Mouse (Mus musculus): ENCODE results near the gene Mybbp1a. TPM values are rescaled to one million over a fixed set of nuclear protein-coding genes. Genes with fewer than 3 reads are reported as not detected.

Mybbp1a gene
- polyA plus RNA-seq (2015; fragmentation: Nextera tagmentation; extraction: Ambion mirVana), result 144 and 159 TPM in 2 replicates

DNA sequence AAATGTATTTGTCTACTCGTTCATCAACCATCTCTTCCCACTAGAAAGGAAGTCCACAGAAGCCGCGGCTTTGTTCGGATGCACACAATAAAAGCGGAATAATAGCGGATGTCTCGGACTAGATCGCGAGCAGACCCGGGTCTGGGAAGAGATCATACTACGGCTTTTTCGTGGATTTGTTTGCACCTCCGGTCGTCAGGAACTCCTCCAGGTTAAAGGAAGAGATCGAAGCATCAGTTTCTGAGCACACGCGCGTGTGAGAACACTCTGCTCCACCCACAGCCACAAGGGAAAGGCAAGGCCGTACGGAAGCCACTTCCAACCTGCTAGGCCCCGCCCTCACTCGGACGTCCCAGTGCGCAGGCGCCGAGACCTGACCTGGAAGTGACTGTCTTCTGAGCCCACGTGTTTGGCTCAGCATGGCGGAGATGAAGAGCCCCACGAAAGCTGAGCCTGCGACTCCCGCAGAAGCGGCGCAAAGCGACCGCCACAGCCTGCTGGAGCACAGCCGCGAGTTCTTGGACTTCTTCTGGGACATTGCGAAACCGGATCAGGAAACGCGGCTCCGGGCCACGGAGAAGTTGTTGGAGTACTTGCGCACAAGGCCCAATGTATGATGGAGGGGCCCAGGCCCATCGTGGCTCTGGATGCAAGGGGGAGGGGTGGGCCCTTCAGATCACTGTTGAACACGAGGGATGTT, at the start of gene Mybbp1a:
TSS of gene Mybbp1a (plus strand) at position 391 of the 700 bp plus-strand sequence.
- ATAC-seq (ENCODE audit: insufficient read depth, low FRiP score, low read depth), result peak; percentile 93
- WGBS, result under 1% methylated on average over 46 of the region's 46 CpGs
- Histone ChIP-seq H3K9ac (peak within 1 kb of the TSS; percentile 58), H3K36me3 (peaks cover 34% of the 10 kb centered on the region), H3K4me1 (peaks cover 9% of the 10 kb centered on the region; the same call in 1 of the 2 replicates), H3K27me3 (replicated peaks) (no peaks in the 10 kb centered on the region), H3K4me3 (replicated peaks) (peak within 1 kb of the TSS; percentile 69), H3K27ac (peak within 1 kb of the TSS; percentile 92), H3K9me3 (no peaks in the 10 kb centered on the region), H3K4me2 (peak within 1 kb of the TSS; percentile 76)

DNA sequence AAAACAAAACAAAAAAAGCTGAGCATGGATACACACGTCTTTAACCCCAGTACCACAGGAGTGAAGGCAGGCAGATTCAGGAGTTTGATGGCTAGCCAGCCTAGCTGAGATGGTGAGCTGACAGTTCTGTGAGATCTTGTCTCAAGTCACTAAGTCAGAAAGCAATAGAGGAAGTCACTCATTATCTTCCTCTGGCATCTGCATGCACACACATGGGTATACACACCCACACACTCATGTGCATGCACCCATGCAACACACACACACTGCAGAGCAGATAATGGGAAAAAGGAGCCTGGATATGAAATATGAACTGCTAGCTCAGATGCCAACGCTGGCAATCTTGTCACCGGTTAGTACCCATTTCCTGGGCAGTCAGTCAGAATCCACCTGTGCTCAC, 47.9 kb upstream of the Mybbp1a start:
- Histone ChIP-seq H3K4me2 (no peak overlapping the region), H3K9me3 (no peaks in the 10 kb centered on the region), H3K4me1 (peaks cover 31% of the 10 kb centered on the region), H3K36me3 (no peaks in the 10 kb centered on the region), H3K27ac (no peak overlapping the region), H3K9ac (no peak overlapping the region), H3K27me3 (replicated peaks) (no peaks in the 10 kb centered on the region), H3K4me3 (replicated peaks) (no peak overlapping the region)
- 78% methylated on average over 3 of the region's 3 CpGs for WGBS
- no peak for ATAC-seq (ENCODE audit: insufficient read depth, low FRiP score, low read depth)

DNA sequence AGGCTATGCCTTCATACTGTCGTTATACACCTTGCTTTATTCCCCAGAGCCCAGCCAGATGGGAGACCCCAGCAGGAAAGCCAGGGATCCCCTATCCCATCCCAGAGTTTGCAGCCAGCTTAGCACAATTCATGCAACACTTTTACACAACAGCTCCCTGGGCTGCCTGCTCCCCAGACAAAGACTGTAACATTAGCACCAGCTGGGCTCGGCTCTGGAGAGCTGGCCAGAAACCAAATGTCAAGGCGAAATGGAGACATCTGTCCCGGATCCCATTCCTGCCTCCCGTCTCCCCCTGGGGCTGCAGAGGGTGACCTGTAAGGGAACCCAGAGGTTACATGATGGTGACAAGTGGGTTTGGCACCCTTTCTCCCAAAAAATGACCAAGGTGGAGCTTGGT, 47.5 kb upstream of the Mybbp1a start:
- H3K36me3 ChIP-seq, result no peaks in the 10 kb centered on the region
- peaks cover 31% of the 10 kb centered on the region for H3K4me1 ChIP-seq
- ATAC-seq (ENCODE audit: insufficient read depth, low FRiP score, low read depth), result no peak
- H3K9me3 ChIP-seq, result no peaks in the 10 kb centered on the region
- no peak overlapping the region for H3K9ac ChIP-seq
- 35% methylated on average over 5 of the region's 5 CpGs for WGBS
- no peak overlapping the region for H3K27ac ChIP-seq
- H3K4me3 ChIP-seq (replicated peaks), result no peak overlapping the region
- no peaks in the 10 kb centered on the region for H3K27me3 ChIP-seq (replicated peaks)
- no peak overlapping the region for H3K4me2 ChIP-seq

DNA sequence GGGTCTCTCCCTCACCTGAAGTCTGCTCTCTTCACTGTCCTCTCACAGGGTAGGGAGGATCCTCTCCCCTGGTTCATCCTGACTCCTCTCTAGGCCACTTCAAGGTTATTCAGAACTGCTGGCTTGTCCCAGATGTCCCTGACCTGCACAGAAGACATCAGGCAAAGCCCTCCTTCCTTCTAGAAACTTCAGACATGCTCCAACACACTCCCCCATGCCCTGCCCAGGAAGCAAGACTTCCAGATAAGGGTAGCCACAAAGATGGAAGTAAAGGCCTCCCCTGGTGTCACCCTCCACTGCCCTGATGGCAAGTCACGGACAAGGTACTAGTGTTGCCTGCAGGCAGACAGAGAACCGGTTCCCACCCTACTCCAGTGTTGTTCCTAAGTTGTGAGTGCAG, 46.5 kb upstream of the Mybbp1a start:
- no peak overlapping the region for H3K9ac ChIP-seq
- H3K27me3 ChIP-seq (replicated peaks), result no peaks in the 10 kb centered on the region
- WGBS, result 83% methylated on average over 2 of the region's 2 CpGs
- H3K36me3 ChIP-seq, result peaks cover 9% of the 10 kb centered on the region
- no peak for ATAC-seq (ENCODE audit: insufficient read depth, low FRiP score, low read depth)
- no peaks in the 10 kb centered on the region for H3K9me3 ChIP-seq
- H3K27ac ChIP-seq, result no peak overlapping the region
- H3K4me3 ChIP-seq (replicated peaks), result no peak overlapping the region
- H3K4me1 ChIP-seq, result peaks cover 31% of the 10 kb centered on the region
- no peak overlapping the region for H3K4me2 ChIP-seq

DNA sequence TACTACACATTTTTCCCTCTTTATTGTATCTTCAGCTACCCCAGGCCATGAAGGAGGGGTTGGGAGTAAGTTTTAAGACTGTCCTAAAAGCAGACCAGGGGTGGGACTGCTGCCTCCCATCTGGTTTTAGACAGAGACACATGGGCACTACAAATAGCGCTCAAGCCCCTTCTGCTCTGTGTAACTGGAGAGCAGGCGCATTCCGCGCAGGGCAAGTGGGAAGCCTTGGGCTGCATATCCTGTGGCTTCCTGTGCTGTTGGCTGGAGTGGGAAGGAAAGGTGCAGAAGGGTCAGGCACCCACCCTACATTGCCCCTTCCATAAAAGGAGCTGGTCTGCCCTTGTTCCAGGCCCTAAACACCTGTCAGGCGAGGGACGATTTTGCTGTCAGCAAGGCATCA, 45.5 kb upstream of the Mybbp1a start:
- no peak overlapping the region for H3K4me2 ChIP-seq
- H3K36me3 ChIP-seq, result peaks cover 16% of the 10 kb centered on the region
- WGBS, result 68% methylated on average over 6 of the region's 6 CpGs
- H3K4me1 ChIP-seq, result peaks cover 31% of the 10 kb centered on the region
- no peaks in the 10 kb centered on the region for H3K27me3 ChIP-seq (replicated peaks)
- no peaks in the 10 kb centered on the region for H3K9me3 ChIP-seq
- H3K27ac ChIP-seq, result no peak overlapping the region
- H3K4me3 ChIP-seq (replicated peaks), result no peak overlapping the region
- ATAC-seq (ENCODE audit: insufficient read depth, low FRiP score, low read depth), result no peak
- no peak overlapping the region for H3K9ac ChIP-seq

DNA sequence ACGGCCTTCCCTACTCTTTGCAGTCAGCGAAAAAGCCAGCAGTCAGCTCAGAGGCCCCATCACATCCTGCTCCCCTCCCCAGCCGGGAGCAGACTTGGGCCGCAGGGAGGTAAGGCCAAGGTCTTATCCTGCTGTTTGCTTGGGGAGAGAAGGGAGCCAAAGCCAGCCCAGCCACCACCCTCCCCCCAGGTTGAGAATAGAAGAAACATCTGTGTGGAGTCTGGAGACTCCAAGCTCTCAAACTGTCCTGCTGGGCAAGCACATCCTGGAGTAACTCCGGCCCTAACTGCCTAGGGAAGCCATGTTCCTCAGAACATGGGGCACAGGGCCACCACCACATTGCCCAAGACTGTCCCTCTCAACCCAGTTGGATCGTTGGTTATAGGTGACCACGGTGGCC, 44.5 kb upstream of the Mybbp1a start:
- Histone ChIP-seq H3K27me3 (replicated peaks) (no peaks in the 10 kb centered on the region), H3K9me3 (no peaks in the 10 kb centered on the region), H3K4me1 (peaks cover 31% of the 10 kb centered on the region), H3K27ac (peak overlapping the region; percentile 78), H3K4me2 (no peak overlapping the region), H3K9ac (no peak overlapping the region), H3K36me3 (peaks cover 16% of the 10 kb centered on the region), H3K4me3 (replicated peaks) (no peak overlapping the region)
- ATAC-seq (ENCODE audit: insufficient read depth, low FRiP score, low read depth), result peak; percentile 61
- 46% methylated on average over 7 of the region's 7 CpGs for WGBS

DNA sequence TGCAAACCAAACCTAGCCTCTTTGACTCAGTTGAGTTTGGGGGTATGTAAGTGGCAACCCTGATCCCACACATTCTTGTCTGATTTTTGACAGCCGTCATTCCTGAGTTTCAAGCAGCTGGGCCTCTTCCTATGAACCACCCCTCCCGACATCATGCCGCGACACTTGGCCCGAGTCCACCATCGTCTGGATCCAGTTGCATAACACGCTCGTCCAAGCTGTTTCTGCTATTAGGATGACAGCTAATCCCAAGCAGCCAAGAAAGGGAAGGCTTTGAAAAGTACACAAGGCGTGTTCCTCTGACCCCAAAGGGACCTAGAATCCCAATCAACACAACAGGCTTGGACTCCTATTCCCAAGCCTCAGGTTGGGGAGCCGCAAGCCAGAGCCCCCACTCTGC, 44.1 kb upstream of the Mybbp1a start:
- Histone ChIP-seq H3K9ac (no peak overlapping the region), H3K9me3 (no peaks in the 10 kb centered on the region), H3K4me2 (no peak overlapping the region), H3K27ac (peak overlapping the region; percentile 78), H3K36me3 (peaks cover 16% of the 10 kb centered on the region), H3K27me3 (replicated peaks) (no peaks in the 10 kb centered on the region), H3K4me3 (replicated peaks) (no peak overlapping the region), H3K4me1 (peaks cover 31% of the 10 kb centered on the region)
- no peak for ATAC-seq (ENCODE audit: insufficient read depth, low FRiP score, low read depth)
- 39% methylated on average over 10 of the region's 10 CpGs for WGBS

DNA sequence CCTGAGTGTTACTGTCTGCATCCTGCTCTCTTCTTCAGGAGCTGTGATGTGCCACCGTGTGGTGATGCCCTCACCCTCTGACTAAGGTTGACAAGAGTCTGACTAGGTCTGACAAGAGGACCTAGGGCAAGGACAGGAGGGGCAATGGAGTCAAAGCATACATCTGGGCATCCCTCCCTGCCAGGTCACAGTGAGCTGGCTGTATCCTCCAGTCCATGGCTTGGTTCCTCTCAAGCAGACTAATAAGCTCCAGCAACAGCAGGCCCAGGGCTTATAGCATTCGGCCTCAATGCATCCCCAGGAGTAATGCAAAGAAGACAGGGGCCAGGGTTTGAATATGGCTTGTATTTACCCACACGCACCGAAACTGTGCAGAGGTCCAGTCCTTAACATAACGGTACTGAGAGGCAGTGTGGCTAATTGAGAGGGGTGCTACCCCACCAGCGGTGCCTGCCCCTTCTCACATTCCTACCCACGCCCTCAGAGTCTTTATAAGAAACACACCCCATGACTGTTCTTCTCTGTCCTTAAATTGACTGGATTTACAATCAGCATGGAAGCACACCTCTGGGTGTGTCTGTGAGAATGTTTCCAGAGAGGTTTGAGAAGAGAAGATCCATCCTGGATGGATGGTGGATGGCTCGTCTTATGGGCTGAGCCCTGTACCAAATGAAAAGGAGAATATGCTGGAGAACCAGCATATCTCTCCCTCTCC, 43.2 kb upstream of the Mybbp1a start:
- Histone ChIP-seq H3K27ac (peak overlapping the region; percentile 78; the same call in 1 of the 2 replicates), H3K9ac (no peak overlapping the region), H3K36me3 (peaks cover 16% of the 10 kb centered on the region), H3K9me3 (no peaks in the 10 kb centered on the region), H3K4me1 (peaks cover 31% of the 10 kb centered on the region), H3K4me2 (no peak overlapping the region), H3K4me3 (replicated peaks) (no peak overlapping the region), H3K27me3 (replicated peaks) (no peaks in the 10 kb centered on the region)
- no peak for ATAC-seq (ENCODE audit: insufficient read depth, low FRiP score, low read depth)
- WGBS, result 81% methylated on average over 8 of the region's 8 CpGs

DNA sequence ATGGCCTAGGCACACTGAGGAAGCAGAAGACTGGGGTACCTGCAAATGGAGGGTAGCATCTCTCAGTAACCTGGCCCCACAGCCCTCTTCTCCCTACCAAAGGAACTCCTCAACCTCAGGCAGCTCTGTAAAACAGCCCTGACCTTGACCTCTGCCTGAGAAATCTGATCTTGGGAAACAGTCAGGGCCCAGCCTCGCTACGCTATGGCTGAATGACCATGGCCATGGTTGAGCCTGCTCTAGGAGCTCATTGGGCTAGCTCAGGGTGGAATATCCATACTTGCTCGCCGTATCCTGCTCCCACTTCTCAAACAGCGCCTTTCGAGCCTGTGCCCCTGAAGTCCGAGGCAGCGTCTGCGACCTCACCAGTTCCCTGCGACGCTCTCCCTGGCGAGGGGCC, 40.1 kb upstream of the Mybbp1a start:
- WGBS, result 78% methylated on average over 12 of the region's 12 CpGs
- H3K27me3 ChIP-seq (replicated peaks), result no peaks in the 10 kb centered on the region
- H3K4me1 ChIP-seq, result peaks cover 25% of the 10 kb centered on the region
- H3K9ac ChIP-seq, result no peak overlapping the region
- H3K27ac ChIP-seq, result no peak overlapping the region; the same call in 1 of the 2 replicates
- ATAC-seq (ENCODE audit: insufficient read depth, low FRiP score, low read depth), result no peak
- peaks cover 16% of the 10 kb centered on the region for H3K36me3 ChIP-seq
- no peak overlapping the region for H3K4me2 ChIP-seq
- H3K9me3 ChIP-seq, result no peaks in the 10 kb centered on the region
- H3K4me3 ChIP-seq (replicated peaks), result no peak overlapping the region

DNA sequence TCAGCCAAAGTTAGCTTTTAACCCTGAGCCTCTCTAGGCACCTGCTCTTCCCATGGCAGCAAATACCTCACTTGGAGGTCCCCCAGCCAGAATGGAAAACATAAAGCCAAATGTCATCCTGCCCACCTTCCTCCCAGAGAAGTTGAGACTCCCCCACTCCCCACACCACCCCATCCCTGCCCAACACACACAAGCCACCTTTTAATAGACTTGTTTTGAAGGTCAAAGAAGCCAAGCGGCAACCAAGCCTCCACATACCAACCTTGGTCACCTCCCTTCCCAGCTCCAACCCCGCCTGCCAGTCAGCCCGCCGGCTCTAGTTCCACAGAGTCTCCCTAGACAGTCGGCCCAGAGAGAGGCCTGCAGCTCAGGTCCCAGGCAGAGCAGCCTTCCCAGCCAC, 39.1 kb upstream of the Mybbp1a start:
- no peak overlapping the region for H3K27ac ChIP-seq
- peaks cover 16% of the 10 kb centered on the region for H3K36me3 ChIP-seq
- peaks cover 24% of the 10 kb centered on the region for H3K4me1 ChIP-seq
- 57% methylated on average over 5 of the region's 5 CpGs for WGBS
- H3K9me3 ChIP-seq, result no peaks in the 10 kb centered on the region
- H3K9ac ChIP-seq, result no peak overlapping the region
- H3K27me3 ChIP-seq (replicated peaks), result no peaks in the 10 kb centered on the region
- H3K4me2 ChIP-seq, result no peak overlapping the region
- ATAC-seq (ENCODE audit: insufficient read depth, low FRiP score, low read depth), result 0 out of 2 replicates have a peak, but pooled peaks have one; percentile 21
- H3K4me3 ChIP-seq (replicated peaks), result no peak overlapping the region

DNA sequence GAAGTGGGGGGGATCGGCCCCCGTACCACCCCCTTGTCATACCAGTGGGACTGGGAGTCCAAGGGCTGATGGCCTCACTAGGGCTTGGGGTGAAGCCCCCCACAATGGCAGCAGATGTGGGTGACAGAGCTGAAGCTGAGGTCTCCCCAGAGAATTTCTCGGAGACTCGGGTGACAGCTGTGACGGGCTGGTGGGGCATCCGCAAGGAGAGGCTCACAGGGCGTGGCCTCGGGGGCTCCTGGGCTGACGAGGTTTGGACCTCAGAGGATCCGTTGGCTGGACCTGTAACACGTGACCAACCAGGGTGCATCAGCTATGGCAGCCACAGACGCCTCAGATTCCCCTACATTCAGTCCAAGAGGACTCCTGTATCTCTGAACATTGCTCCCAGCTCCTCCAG, 38.2 kb upstream of the Mybbp1a start:
- ATAC-seq (ENCODE audit: insufficient read depth, low FRiP score, low read depth), result no peak
- peaks cover 24% of the 10 kb centered on the region for H3K4me1 ChIP-seq
- H3K27ac ChIP-seq, result no peak overlapping the region
- no peaks in the 10 kb centered on the region for H3K9me3 ChIP-seq
- H3K36me3 ChIP-seq, result peaks cover 16% of the 10 kb centered on the region
- H3K27me3 ChIP-seq (replicated peaks), result no peaks in the 10 kb centered on the region
- H3K9ac ChIP-seq, result no peak overlapping the region
- H3K4me2 ChIP-seq, result no peak overlapping the region
- no peak overlapping the region for H3K4me3 ChIP-seq (replicated peaks)
- 85% methylated on average over 12 of the region's 12 CpGs for WGBS

DNA sequence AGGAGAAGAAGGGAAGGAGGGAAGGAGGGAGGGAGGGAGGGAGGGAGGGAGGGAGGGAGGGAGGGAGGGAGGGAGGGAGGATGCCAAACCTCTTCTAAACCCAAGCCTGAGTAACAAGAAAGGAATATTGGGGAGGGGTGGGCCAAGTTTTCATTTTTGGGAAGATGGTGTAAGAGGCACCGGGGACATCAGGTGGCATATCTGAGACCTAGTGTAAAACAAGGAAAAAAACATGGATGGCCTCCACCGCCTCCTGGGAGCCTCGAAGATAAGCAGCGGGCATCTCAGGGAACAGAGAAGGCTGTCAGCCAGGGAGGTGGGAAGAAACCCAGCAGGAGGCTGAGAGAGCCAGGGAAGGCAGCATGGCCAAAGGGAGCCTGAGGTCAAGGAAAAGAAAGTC, 35.6 kb upstream of the Mybbp1a start:
- Histone ChIP-seq H3K36me3 (no peaks in the 10 kb centered on the region), H3K9me3 (no peaks in the 10 kb centered on the region), H3K4me2 (no peak overlapping the region), H3K27ac (peak overlapping the region; percentile 67), H3K4me3 (replicated peaks) (no peak overlapping the region), H3K9ac (no peak overlapping the region), H3K4me1 (peaks cover 37% of the 10 kb centered on the region), H3K27me3 (replicated peaks) (no peaks in the 10 kb centered on the region)
- ATAC-seq (ENCODE audit: insufficient read depth, low FRiP score, low read depth), result no peak
- 45% methylated on average over 4 of the region's 4 CpGs for WGBS

Data from stomach, embryonic 15.5 days (tissue).